Mouse (Mus musculus) CH12.LX (cell line): ENCODE data around the gene Arl15.

Source experiments
- CHD2 ChIP-seq: IDR thresholded peaks from 2 replicates; pipeline ENCODE4 v1.6.1; 2011; ENCODE audit warnings: low read length, improper control_type of control experiment
- CTCF ChIP-seq, 2 experiments: IDR thresholded peaks in 1 of 2; conservative IDR thresholded peaks in 1 of 2; 2 replicates each; pipeline ENCODE4 v1.5.1; 2011 to 2012; ENCODE audit warnings: low read depth in 2 of 2, low read length in 2 of 2, improper control_type of control experiment in 1 of 2, inconsistent platforms in 1 of 2, mild to moderate bottlenecking in 1 of 2, moderate library complexity in 1 of 2
- EP300 ChIP-seq: IDR thresholded peaks from 2 replicates; pipeline ENCODE4 v1.6.1; 2011; ENCODE audit warnings: low read length, improper control_type of control experiment
- GABPA ChIP-seq: IDR thresholded peaks from 2 replicates; pipeline ENCODE4 v1.6.1; 2012; ENCODE audit warnings: low read depth, low read length, improper control_type of control experiment, inconsistent platforms; ENCODE audit not compliant: insufficient replicate concordance
- MAFK ChIP-seq: IDR thresholded peaks from 2 replicates; pipeline ENCODE4 v1.6.1; 2011; ENCODE audit warnings: low read length, improper control_type of control experiment; ENCODE audit not compliant: insufficient replicate concordance
- MAX ChIP-seq: IDR thresholded peaks from 2 replicates; pipeline ENCODE4 v1.6.1; 2011; ENCODE audit warnings: low read length, improper control_type of control experiment
- MYC ChIP-seq: IDR thresholded peaks from 2 replicates; pipeline ENCODE4 v1.6.1; 2011; ENCODE audit warnings: low read depth, mild to moderate bottlenecking, improper control_type of control experiment, low read length
- POLR2A ChIP-seq: IDR thresholded peaks from 2 replicates; pipeline ENCODE4 v1.6.1; 2011; ENCODE audit warnings: low read depth, mild to moderate bottlenecking, improper control_type of control experiment, low read length
- RCOR1 ChIP-seq: conservative IDR thresholded peaks from 2 replicates; pipeline ENCODE4 v1.6.1; 2012; ENCODE audit warnings: low read depth, mild to moderate bottlenecking, inconsistent platforms, low read length, improper control_type of control experiment
- TCF12 ChIP-seq: IDR thresholded peaks from 2 replicates; pipeline ENCODE4 v1.6.1; 2014; ENCODE audit warnings: low read depth, mild to moderate bottlenecking, inconsistent platforms, low read length, improper control_type of control experiment
- USF1 ChIP-seq: IDR thresholded peaks from 2 replicates; pipeline ENCODE4 v1.6.1; 2014; ENCODE audit warnings: low read depth, mild to moderate bottlenecking, inconsistent platforms, low read length, improper control_type of control experiment
- ZC3H11A ChIP-seq: IDR thresholded peaks from 2 replicates; pipeline ENCODE4 v1.6.1; 2012; ENCODE audit warnings: low read depth, mild to moderate bottlenecking, inconsistent platforms, low read length, improper control_type of control experiment
- ZKSCAN1 ChIP-seq: IDR thresholded peaks from 2 replicates; pipeline ENCODE4 v1.6.1; 2012; ENCODE audit warnings: low read depth, inconsistent platforms, low read length, improper control_type of control experiment, borderline replicate concordance

- no peak for TF ChIP-seq USF1
- TF ChIP-seq CTCF (conservative IDR thresholded peaks at IDR 0.05 in 1 of 2, IDR thresholded peaks at IDR 0.05 in 1 of 2; ENCODE audit: low read depth in 2 of 2, low read length in 2 of 2): no peak
- no peak for TF ChIP-seq POLR2A
- no peak for TF ChIP-seq MYC
- no peak for TF ChIP-seq GABPA
- TF ChIP-seq EP300: no peak
- no peak for TF ChIP-seq RCOR1
- TF ChIP-seq MAFK: no peak
- TF ChIP-seq TCF12: no peak
- TF ChIP-seq CHD2: no peak
- no peak for TF ChIP-seq MAX
- TF ChIP-seq ZKSCAN1: no peak
- no peak for TF ChIP-seq ZC3H11A
Measured at GRCm38 (mm10) chr13:114145249-114145648, 350.9 kb downstream of the Arl15 start.
